Comparison of ENCODE assay signal across 32 mouse cellular contexts in the genomic region with DNA sequence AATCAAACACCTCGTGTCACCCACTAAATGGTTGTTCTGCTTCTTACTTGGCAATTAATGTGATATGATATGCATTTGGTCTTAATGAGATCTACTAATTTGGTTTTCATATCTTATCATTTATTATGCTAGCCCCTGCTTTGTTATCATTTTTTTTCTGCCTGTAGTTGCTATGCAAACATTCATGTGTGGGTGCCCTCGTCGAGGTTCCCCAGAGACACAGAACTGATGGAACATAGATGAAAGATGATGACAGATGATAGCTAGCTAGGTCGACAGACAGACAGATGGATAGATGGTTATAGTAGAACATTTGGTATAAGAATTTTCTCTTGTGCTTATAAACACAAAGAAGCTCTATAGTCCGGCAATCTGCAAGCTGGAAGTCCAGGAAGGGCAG.
"Had no signal": no experiment of that assay in that cellular context is flagged by ENCODE, and none has a peak within 500 bp of the region (broad histone marks: within the 10 kb centered on the region; RNA-seq: fewer than 3 reads in every experiment).

No protein-coding gene starts in this region.

- H3K4me1 ChIP-seq: limb, embryonic 12.5 days; limb, embryonic 13.5 days; limb, embryonic 15.5 days; liver, embryonic 12.5 days; liver, embryonic 13.5 days; liver, embryonic 15.5 days; lung, embryonic 15.5 days; megakaryocyte, embryonic 14.5 days; midbrain, embryonic 10.5 days; midbrain, embryonic 12.5 days; midbrain, embryonic 13.5 days; midbrain, embryonic 15.5 days; neural tube, embryonic 12.5 days; neural tube, embryonic 13.5 days had no signal

- H3K4me2 ChIP-seq: limb, embryonic 12.5 days; limb, embryonic 13.5 days; limb, embryonic 15.5 days; liver, embryonic 11.5 days; liver, embryonic 12.5 days; liver, embryonic 13.5 days; liver, embryonic 15.5 days; lung, embryonic 14.5 days; lung, embryonic 15.5 days; midbrain, embryonic 11.5 days; midbrain, embryonic 12.5 days; midbrain, embryonic 13.5 days; midbrain, embryonic 15.5 days; neural tube, embryonic 12.5 days; neural tube, embryonic 13.5 days had no signal

- H3K9me3 ChIP-seq: limb, embryonic 12.5 days; limb, embryonic 13.5 days; limb, embryonic 15.5 days; liver, embryonic 12.5 days; liver, embryonic 13.5 days; liver, embryonic 15.5 days; lung, embryonic 15.5 days; midbrain, embryonic 10.5 days; midbrain, embryonic 12.5 days; midbrain, embryonic 13.5 days; midbrain, embryonic 15.5 days; neural tube, embryonic 12.5 days; neural tube, embryonic 13.5 days had no signal

- H3K36me3 ChIP-seq: limb, embryonic 12.5 days; limb, embryonic 13.5 days; limb, embryonic 15.5 days; liver, embryonic 12.5 days; liver, embryonic 13.5 days; liver, embryonic 15.5 days; lung, embryonic 15.5 days; midbrain, embryonic 10.5 days; midbrain, embryonic 12.5 days; midbrain, embryonic 13.5 days; midbrain, embryonic 15.5 days; neural tube, embryonic 12.5 days; neural tube, embryonic 13.5 days had no signal

- DNase-seq: left cerebral cortex, postnatal 4 days; liver; liver, embryonic 13.5 days; liver, postnatal 0 days; lung, adult 18-20 months; lung, adult 2 months; lung, embryonic 14.5 days; lung, postnatal 10 days; lung, postnatal 14 days; lung, postnatal 36 days; lung, postnatal 4 days; midbrain, embryonic 14.5 days had no signal

- H3K27me3 ChIP-seq: limb, embryonic 12.5 days; limb, embryonic 13.5 days; limb, embryonic 15.5 days; liver, embryonic 12.5 days; liver, embryonic 13.5 days; liver, embryonic 15.5 days; lung, embryonic 15.5 days; megakaryocyte, embryonic 14.5 days; midbrain, embryonic 12.5 days; midbrain, embryonic 13.5 days; midbrain, embryonic 15.5 days; neural tube, embryonic 12.5 days; neural tube, embryonic 13.5 days had no signal

- H3K4me3 ChIP-seq: limb, embryonic 12.5 days; limb, embryonic 13.5 days; limb, embryonic 15.5 days; liver, embryonic 12.5 days; liver, embryonic 13.5 days; liver, embryonic 15.5 days; lung, embryonic 15.5 days; megakaryocyte, embryonic 14.5 days; midbrain, embryonic 10.5 days; midbrain, embryonic 12.5 days; midbrain, embryonic 13.5 days; midbrain, embryonic 15.5 days; myocyte; neural tube, embryonic 12.5 days; neural tube, embryonic 13.5 days had no signal

- H3K9ac ChIP-seq: limb, embryonic 12.5 days; limb, embryonic 13.5 days; limb, embryonic 15.5 days; liver, embryonic 12.5 days; liver, embryonic 13.5 days; liver, embryonic 14.5 days; liver, embryonic 15.5 days; liver, postnatal 0 days; lung, embryonic 14.5 days; lung, embryonic 15.5 days; midbrain, embryonic 12.5 days; midbrain, embryonic 13.5 days; midbrain, embryonic 15.5 days; neural tube, embryonic 12.5 days; neural tube, embryonic 13.5 days had no signal

- H3K27ac ChIP-seq: limb, embryonic 12.5 days; limb, embryonic 13.5 days; limb, embryonic 15.5 days; liver, embryonic 12.5 days; liver, embryonic 13.5 days; liver, embryonic 14.5 days; liver, embryonic 15.5 days; lung, embryonic 15.5 days; macrophage; midbrain, embryonic 10.5 days; midbrain, embryonic 12.5 days; midbrain, embryonic 13.5 days; midbrain, embryonic 15.5 days; neural tube, embryonic 12.5 days; neural tube, embryonic 13.5 days had no signal

- ATAC-seq: liver, embryonic 12.5 days; liver, postnatal 0 days; lung, postnatal 0 days; midbrain, embryonic 13.5 days; midbrain, embryonic 15.5 days; midbrain, embryonic 16.5 days had no signal
